Mouse (Mus musculus) adrenal gland, postnatal 10 days (tissue): ENCODE data around the gene Gadd45a. TPM values are rescaled to one million over a fixed set of nuclear protein-coding genes. Genes with fewer than 3 reads are reported as not detected.

ENCODE experiments used
- DNase-seq: peaks from one replicate; pipeline ENCODE4 v3.0.0; 2021; ENCODE audit warnings: mixed read lengths
- total RNA-seq, 2 experiments: library from RNA; stranded (reverse); gene quantifications; 2 replicates each; pipeline ENCODE4 v1.2.3; 2021

Gadd45a gene
- total RNA-seq, 2 experiments from 2014 or later = 11.6 to 16.2 TPM

DNA sequence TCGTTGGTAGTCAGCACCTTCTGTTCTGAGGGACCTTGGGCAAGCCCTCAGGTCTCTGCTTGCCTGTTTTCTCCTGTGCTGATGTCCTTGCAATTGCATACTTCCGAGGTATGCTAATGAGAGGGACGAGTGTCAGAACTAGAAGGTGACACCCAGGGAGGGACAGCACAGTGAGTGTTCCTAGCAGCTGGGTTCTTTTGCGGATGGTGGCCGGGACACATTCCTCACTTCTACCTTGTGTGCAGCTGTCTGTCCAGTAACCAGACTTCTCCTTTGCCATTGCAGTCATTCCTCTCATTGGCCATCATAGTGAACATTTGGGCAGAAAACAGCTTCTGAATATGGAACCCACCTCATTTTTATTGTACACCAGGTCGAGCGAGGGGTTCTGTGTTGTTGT, 51.8 kb downstream of the Gadd45a start:
- DNase-seq = no peak

Other genes starting within 250 kb of the Gadd45a start
- not detected for gene Vmn1r39, start 226.8 kb downstream of the Gadd45a start, total RNA-seq
- 10 to 100 TPM; 85.5 to 86.4 TPM for gene Gng12, start 141.1 kb downstream of the Gadd45a start, total RNA-seq
- 100 to 1,000 TPM; 321 to 336 TPM for gene Serbp1, start 200.7 kb upstream of the Gadd45a start, total RNA-seq